Mouse (Mus musculus): ENCODE data around the gene Xkr8. TPM values are rescaled to one million over a fixed set of nuclear protein-coding genes. Genes with fewer than 3 reads are reported as not detected.
"Not testable (repeated sequence)": the region's sequence is repeated elsewhere in the genome, so short reads cannot be mapped to it uniquely, and the experiment has no call there.

Xkr8 gene
- 3.6 and 4.0 TPM in 2 replicates for polyA plus RNA-seq (2016; fragmentation: Nextera tagmentation; extraction: Ambion mirVana)

DNA sequence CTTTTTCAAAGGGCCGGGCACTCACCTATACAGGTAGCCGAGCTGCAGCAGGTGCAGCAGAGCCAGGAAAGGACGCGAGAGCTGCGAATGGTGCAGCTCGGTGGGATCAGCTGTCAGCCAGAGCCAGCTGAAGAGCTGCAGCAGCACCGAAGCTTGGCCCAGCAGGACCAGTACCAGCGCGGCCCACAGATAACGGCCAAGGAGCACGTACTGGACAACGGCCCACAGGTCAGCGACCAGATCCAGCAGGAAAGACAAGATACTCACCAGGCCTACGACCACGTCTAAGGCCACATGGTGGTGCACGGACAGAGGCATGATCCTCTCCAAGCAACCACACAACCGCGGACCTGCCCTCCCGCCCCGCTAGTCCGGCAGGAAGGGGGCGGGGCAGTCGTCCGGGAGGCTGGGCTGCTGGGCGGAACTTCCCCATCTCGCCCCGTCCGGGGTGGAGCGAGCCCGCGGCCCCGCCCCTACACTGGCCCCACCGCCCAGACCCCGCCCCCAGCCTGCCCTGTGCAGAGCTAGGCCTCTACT, at the start of gene Xkr8:
Gene Xkr8, minus strand, starts transcription at position 399 of the 537 bp plus-strand sequence.
- Histone ChIP-seq H3K4me2 (peak within 1 kb of the TSS; percentile 88), H3K9me3 (replicated peaks) (no peaks in the 10 kb centered on the region), H3K27me3 (replicated peaks) (no peaks in the 10 kb centered on the region), H3K27ac (no peak within 1 kb of the TSS), H3K36me3 (peaks cover 4% of the 10 kb centered on the region), H3K4me1 (peaks cover 53% of the 10 kb centered on the region), H3K4me3 (peak within 1 kb of the TSS; percentile 64), H3K9ac (peak within 1 kb of the TSS; percentile 66)
- WGBS (ENCODE audit: insufficient replicate concordance), result 1% methylated on average over 34 of the region's 34 CpGs
- ATAC-seq, result peak; percentile 92

DNA sequence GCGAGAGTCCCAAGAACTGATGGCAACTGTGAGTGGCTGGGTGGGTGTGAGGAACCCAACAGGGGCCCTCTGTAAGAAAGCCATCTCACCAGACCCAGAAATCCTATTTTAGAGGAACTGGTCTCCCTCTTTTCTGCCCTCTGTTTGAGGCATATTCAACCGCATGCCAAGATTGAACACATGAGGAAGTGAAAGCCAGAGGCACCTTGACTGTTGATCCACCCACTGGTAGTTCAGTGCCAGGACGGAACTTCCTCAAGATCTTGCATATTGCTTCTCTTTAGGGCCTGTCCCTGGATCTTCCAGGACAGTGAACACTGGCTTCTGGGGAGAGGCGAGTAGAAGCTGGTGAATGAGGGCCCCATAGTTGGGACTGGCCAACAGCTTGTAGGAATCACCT, 47.9 kb upstream of the Xkr8 start:
- Histone ChIP-seq H3K36me3 (peaks cover 55% of the 10 kb centered on the region), H3K27me3 (replicated peaks) (no peaks in the 10 kb centered on the region), H3K27ac (peak overlapping the region; percentile 49; the same call in 1 of the 2 replicates), H3K9me3 (replicated peaks) (no peaks in the 10 kb centered on the region), H3K4me2 (no peak overlapping the region), H3K9ac (no peak overlapping the region), H3K4me1 (peaks cover 17% of the 10 kb centered on the region), H3K4me3 (no peak overlapping the region)
- 72% methylated on average over 4 of the region's 4 CpGs for WGBS (ENCODE audit: insufficient replicate concordance)
- ATAC-seq, result no peak

DNA sequence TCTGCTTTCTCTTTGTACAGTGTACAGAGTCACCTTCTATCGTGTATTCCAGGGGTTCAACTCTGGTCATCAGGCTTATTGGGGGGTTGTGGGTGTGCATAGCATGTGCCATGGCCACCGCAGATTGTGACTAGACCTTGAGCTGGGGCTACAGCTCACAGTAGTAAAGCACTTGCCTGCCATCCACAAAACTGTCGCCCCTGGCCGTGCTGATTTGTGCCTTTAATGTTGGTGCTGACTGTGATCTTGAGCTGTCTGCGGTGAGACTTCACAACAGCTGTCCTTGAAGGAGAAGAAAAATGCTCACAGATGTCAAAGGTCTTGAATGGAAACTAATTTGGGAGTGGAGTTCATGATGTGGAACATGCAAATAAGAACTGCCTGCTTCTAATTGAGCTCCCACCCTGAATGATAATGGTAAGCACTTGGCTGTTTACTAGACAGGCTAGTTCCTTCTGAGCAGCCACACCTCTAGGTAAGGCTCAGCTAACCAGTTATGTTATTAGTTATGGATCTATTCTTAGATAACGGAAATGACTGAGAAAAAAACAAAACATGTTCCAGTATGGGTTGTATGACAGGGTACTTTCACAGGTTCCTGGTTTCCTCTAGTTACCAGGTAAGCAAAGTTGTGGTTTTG, 46.3 kb upstream of the Xkr8 start:
- Histone ChIP-seq H3K9me3 (replicated peaks) (no peaks in the 10 kb centered on the region), H3K27me3 (replicated peaks) (no peaks in the 10 kb centered on the region), H3K27ac (no peak overlapping the region), H3K4me3 (no peak overlapping the region), H3K4me1 (peaks cover 9% of the 10 kb centered on the region), H3K4me2 (no peak overlapping the region), H3K36me3 (peaks cover 71% of the 10 kb centered on the region), H3K9ac (no peak overlapping the region)
- WGBS (ENCODE audit: insufficient replicate concordance), result 90% methylated on average over 6 of the region's 6 CpGs
- no peak for ATAC-seq

DNA sequence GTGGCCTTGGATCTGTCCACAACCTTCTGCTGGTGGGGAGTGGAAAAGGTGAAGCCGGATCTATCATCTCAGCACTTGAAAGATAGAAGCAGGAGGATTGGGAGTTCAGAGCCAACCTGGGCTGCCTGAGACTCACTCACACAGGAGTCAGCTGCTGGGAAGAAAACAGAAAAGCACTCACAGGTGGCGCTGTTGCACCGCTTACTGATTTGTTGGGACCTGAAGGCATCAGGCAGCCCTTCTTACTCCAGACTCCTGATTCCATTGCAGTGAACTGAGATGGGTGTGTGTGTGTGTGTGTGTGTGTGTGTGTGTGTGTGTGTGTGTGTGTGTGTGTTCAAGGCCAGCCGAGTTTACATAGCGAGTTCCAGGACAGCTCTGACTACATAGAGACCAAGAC, 44.4 kb upstream of the Xkr8 start:
- no peaks in the 10 kb centered on the region for H3K4me1 ChIP-seq
- 83% methylated on average over 5 of the region's 5 CpGs for WGBS (ENCODE audit: insufficient replicate concordance)
- H3K4me3 ChIP-seq, result no peak overlapping the region
- H3K36me3 ChIP-seq, result peaks cover 90% of the 10 kb centered on the region
- no peaks in the 10 kb centered on the region for H3K9me3 ChIP-seq (replicated peaks)
- no peak overlapping the region for H3K27ac ChIP-seq
- no peaks in the 10 kb centered on the region for H3K27me3 ChIP-seq (replicated peaks)
- no peak for ATAC-seq
- no peak overlapping the region for H3K9ac ChIP-seq
- no peak overlapping the region for H3K4me2 ChIP-seq

DNA sequence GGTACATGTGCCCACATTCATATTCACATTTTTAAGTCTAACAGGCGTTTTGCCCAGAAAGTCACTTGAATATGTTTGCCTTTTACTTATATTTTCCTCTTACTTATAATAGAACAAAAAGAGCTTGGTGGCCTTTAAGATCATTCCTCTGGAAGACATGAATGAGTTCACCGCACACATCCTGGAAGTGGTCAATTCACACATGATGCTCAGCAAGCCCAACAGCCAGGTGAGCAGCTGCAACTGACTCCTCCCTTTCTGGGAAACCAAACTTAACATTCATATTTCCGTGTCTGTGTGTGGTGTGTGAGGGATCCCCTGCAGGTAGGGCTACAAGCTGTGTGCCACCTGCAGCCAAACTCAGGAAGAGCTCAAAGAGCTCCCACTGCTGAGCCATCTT, 42.6 kb upstream of the Xkr8 start:
- Histone ChIP-seq H3K27ac (no peak overlapping the region), H3K27me3 (replicated peaks) (no peaks in the 10 kb centered on the region), H3K4me1 (peaks cover 8% of the 10 kb centered on the region), H3K4me2 (no peak overlapping the region), H3K36me3 (peaks cover 100% of the 10 kb centered on the region), H3K4me3 (no peak overlapping the region), H3K9ac (no peak overlapping the region), H3K9me3 (replicated peaks) (no peaks in the 10 kb centered on the region)
- 79% methylated on average over 3 of the region's 3 CpGs for WGBS (ENCODE audit: insufficient replicate concordance)
- no peak for ATAC-seq

DNA sequence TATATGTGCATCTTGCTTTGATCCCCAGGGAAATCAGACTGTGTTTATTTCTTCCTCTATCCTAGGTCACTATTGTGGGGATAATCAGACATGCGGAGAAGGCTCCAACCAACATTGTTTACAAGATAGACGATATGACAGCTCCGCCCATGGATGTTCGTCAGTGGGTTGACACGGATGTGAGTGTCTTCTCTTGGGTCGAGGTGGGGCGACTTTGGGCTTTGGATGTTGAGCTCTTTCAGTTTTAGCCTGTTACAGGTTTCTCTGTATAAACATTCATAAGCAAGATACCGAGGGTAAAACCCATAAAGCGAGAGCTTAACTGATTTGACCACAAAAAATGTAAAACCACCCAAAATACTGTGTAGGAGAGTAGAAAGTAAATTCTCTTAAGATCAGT, 39.4 kb upstream of the Xkr8 start:
- Histone ChIP-seq H3K9ac (no peak overlapping the region), H3K27ac (no peak overlapping the region), H3K9me3 (replicated peaks) (no peaks in the 10 kb centered on the region), H3K36me3 (peaks cover 72% of the 10 kb centered on the region), H3K4me1 (peaks cover 22% of the 10 kb centered on the region), H3K4me3 (no peak overlapping the region), H3K27me3 (replicated peaks) (no peaks in the 10 kb centered on the region), H3K4me2 (no peak overlapping the region)
- ATAC-seq, result no peak
- WGBS (ENCODE audit: insufficient replicate concordance), result 84% methylated on average over 9 of the region's 9 CpGs

DNA sequence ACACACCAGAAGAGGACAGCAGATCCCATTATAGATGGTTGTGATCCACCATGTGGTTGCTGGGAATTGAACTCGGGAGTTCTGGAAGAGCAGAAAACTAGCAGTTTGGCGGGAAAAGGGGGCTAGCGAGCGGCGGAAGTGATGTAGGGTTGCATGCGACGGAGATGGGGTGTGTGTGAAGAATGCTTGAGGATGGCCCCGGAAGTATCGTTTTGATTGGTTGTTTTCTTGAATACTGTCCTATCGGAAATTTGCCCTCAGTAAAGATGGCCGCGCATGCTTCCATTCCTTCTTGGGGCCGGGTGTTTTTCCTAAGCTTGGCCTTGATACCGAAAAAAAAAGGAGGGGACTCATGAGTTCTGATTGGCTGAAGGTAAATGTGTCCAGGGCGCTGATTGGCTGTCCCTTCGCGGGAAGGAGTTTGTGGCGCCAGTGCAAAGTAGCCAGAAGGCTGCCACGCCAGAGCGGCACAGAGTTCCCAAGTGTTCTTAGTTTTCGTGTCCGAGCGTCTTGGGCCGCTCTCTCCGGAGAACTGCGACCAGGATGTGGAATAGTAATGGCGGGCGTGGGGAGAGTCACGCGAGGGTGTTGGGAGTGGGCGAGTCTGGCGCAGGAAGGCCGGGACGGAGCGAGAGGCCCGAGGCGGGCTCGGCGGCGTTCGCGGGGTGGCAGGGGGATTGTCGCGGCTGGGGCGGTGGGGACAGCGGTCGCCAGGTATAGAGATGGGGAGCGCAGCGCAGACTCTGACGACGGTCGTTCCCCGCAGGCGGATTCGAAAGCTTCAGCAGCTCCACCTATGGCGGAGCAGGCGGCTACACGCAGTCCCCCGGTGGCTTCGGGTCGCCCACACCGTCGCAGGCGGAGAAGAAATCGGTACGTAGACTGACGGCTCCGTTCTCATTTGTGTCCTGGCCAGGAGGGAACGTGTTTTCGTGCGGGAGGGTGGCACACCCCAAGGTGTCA, 35.8 kb upstream of the Xkr8 start, which contains the start of gene Rpa2:
Gene Rpa2, plus strand, starts transcription at position 419 of the 963 bp plus-strand sequence.
- ATAC-seq, result peak; percentile 94
- no peaks in the 10 kb centered on the region for H3K27me3 ChIP-seq (replicated peaks)
- H3K4me1 ChIP-seq, result peaks cover 22% of the 10 kb centered on the region
- under 1% methylated on average over 71 of the region's 71 CpGs for WGBS (ENCODE audit: insufficient replicate concordance)
- peak within 1 kb of the TSS; percentile 96 for H3K4me3 ChIP-seq
- no peaks in the 10 kb centered on the region for H3K9me3 ChIP-seq (replicated peaks)
- peaks cover 36% of the 10 kb centered on the region for H3K36me3 ChIP-seq
- peak within 1 kb of the TSS; percentile 87 for H3K27ac ChIP-seq
- H3K9ac ChIP-seq, result peak within 1 kb of the TSS; percentile 94
- H3K4me2 ChIP-seq, result peak within 1 kb of the TSS; percentile 76

DNA sequence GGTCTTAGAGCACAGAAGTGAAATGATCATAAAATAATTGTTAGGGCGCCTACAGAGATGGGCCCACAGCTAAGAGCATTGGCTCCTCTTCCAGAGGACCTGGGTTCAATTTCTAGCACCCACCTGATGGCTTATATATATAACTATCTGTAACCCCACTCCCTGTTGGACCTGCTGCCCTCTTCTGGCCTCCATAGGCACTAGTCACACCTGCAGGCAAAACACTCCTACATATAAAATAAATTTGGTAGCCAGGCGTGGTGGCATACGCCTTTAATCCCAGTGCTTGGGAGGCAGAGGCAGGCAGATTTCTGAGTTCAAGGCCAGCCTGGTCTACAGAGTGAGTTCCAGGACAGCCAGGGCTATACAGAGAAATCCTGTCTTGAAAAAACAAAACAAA, 30.8 kb upstream of the Xkr8 start:
- not testable (repeated sequence) for H3K4me2 ChIP-seq; H3K36me3 ChIP-seq; H3K9me3 ChIP-seq (replicated peaks); H3K27ac ChIP-seq; ATAC-seq; H3K9ac ChIP-seq; H3K4me3 ChIP-seq
- H3K4me1 ChIP-seq, result peaks cover 11% of the 10 kb centered on the region
- WGBS (ENCODE audit: insufficient replicate concordance), result 69% methylated on average over 3 of the region's 3 CpGs
- peaks cover 13% of the 10 kb centered on the region for H3K27me3 ChIP-seq (replicated peaks)

DNA sequence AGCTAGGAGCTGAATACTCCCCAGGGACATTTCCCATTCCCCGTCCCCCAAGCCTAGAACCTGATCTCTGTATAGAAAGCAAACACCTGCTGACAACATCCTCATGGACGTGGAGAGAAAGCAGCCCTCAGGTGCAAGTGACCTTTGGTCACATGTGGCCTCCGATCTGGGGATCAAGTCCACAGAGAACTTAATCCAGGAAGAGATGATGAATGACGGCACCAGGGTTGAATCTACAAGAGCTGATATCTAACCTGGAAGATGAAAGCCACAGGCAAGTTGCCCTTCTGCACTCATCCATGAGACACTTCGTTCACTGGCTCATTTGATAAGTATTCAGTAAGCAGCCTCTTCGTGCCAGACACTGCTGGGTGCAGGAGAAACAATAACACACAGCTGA, 30.3 kb upstream of the Xkr8 start:
- no peak overlapping the region for H3K9ac ChIP-seq
- no peaks in the 10 kb centered on the region for H3K9me3 ChIP-seq (replicated peaks)
- H3K4me2 ChIP-seq, result no peak overlapping the region
- no peaks in the 10 kb centered on the region for H3K36me3 ChIP-seq
- peaks cover 18% of the 10 kb centered on the region for H3K27me3 ChIP-seq (replicated peaks)
- H3K4me1 ChIP-seq, result peaks cover 10% of the 10 kb centered on the region
- no peak overlapping the region for H3K27ac ChIP-seq
- ATAC-seq, result no peak
- no peak overlapping the region for H3K4me3 ChIP-seq
- 68% methylated on average over 6 of the region's 6 CpGs for WGBS (ENCODE audit: insufficient replicate concordance)

DNA sequence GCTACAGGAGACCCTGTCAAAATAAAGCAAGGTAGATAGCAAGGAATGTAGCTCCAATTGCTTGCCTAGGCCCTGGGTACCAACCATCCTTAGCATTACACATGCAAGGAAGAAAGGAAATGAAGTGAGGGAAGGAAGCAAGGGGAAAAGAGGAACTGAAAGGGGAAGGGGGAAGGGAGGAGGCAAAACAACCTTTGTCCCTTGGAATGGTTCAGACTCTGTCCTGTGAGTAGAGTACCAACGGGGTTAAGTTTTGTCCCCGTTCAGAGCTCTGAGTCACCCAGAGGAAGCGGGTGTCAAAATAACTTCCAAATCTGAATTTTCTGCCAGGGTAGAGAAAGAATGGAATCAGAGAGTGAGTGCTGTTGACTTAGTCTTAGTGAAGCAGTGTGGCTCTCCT, 27.9 kb upstream of the Xkr8 start:
- Histone ChIP-seq H3K4me3 (no peak overlapping the region), H3K9ac (no peak overlapping the region), H3K27ac (no peak overlapping the region), H3K36me3 (no peaks in the 10 kb centered on the region), H3K4me2 (no peak overlapping the region), H3K9me3 (replicated peaks) (no peaks in the 10 kb centered on the region), H3K4me1 (0 out of 2 replicates have a peak, but pooled peaks cover 14% of the 10 kb centered on the region), H3K27me3 (replicated peaks) (peaks cover 41% of the 10 kb centered on the region)
- WGBS (ENCODE audit: insufficient replicate concordance), result 37% methylated on average over 3 of the region's 3 CpGs
- ATAC-seq, result no peak

DNA sequence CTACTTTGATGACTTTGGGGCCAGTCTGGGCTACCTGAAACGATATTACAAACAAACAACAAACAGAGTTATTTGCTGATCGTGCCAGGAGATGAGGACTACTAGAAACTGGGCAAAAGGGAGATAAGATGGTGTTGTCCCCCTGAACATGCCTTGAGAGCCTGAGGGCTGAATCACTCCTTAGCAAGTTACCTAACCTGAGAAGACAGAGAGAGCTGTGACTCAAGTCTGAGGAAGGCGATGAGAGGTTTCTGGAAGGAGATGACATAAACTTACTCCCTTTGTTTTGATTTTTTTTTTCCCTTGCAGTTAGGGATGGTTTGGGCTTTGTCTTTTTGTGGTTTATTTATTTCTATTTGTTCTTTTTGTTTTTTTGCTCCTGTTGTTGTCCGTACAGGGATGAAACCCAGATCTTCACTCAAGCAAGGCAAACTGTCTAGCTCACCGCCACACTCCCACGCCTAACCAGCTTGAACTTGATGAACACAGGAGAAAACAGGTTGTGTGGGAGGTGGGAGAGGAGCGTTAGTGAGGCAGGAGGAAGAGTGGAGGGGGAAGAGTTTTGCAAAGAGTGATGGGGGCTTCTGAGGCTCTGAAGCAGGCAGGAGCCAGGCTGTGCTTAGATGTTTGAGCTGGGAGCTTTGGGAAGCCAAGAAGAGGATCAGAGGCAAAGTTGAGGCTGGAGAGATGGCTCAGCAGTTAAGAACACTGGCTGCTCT, 25.4 kb upstream of the Xkr8 start:
- peaks cover 49% of the 10 kb centered on the region for H3K27me3 ChIP-seq (replicated peaks)
- WGBS (ENCODE audit: insufficient replicate concordance), result 69% methylated on average over 7 of the region's 7 CpGs
- H3K4me3 ChIP-seq, result no peak overlapping the region
- no peaks in the 10 kb centered on the region for H3K9me3 ChIP-seq (replicated peaks)
- no peak overlapping the region for H3K27ac ChIP-seq
- no peak overlapping the region for H3K9ac ChIP-seq
- H3K4me1 ChIP-seq, result 0 out of 2 replicates have a peak, but pooled peaks cover 14% of the 10 kb centered on the region
- H3K36me3 ChIP-seq, result no peaks in the 10 kb centered on the region
- ATAC-seq, result no peak
- no peak overlapping the region for H3K4me2 ChIP-seq

Data from liver, embryonic 12.5 days (tissue).